Mouse (Mus musculus): ENCODE results near the gene Olfr68. TPM values are rescaled to one million over a fixed set of nuclear protein-coding genes. Genes with fewer than 3 reads are reported as not detected.
"Not testable (repeated sequence)": the region's sequence is repeated elsewhere in the genome, so short reads cannot be mapped to it uniquely, and the experiment has no call there.

Olfr68 gene
- polyA plus RNA-seq, 1 experiment from 2014 or later = not detected

GRCm38 (mm10) chr7:103810746-103811145 lies 31.2 kb upstream of the Olfr68 start:
- Histone ChIP-seq H3K4me1 (replicated peaks) (peaks cover 33% of the 10 kb centered on the region), H3K4me3 (replicated peaks) (peak overlapping the region; percentile 50), H3K36me3 (replicated peaks) (no peaks in the 10 kb centered on the region), H3K9me3 (replicated peaks) (no peaks in the 10 kb centered on the region), H3K27me3 (no peaks in the 10 kb centered on the region), H3K9ac (no peak overlapping the region), H3K4me2 (peak overlapping the region; percentile 64; the same call in 1 of the 2 replicates), H3K27ac (replicated peaks) (peak overlapping the region; percentile 98)
- 32% methylated on average over 3 of the region's 3 CpGs for WGBS (ENCODE audit: insufficient replicate concordance)
- ATAC-seq (ENCODE audit: insufficient read depth) = peak; percentile 23

GRCm38 (mm10) chr7:103810296-103810695 lies 30.8 kb upstream of the Olfr68 start:
- peak overlapping the region; percentile 64 for H3K4me2 ChIP-seq

GRCm38 (mm10) chr7:103809801-103810155 lies 30.3 kb upstream of the Olfr68 start:
- H3K4me3 ChIP-seq (replicated peaks) = peak overlapping the region; percentile 50
- H3K27me3 ChIP-seq = no peaks in the 10 kb centered on the region
- ATAC-seq (ENCODE audit: insufficient read depth) = no peak
- no peaks in the 10 kb centered on the region for H3K9me3 ChIP-seq (replicated peaks)
- H3K4me2 ChIP-seq = peak overlapping the region; percentile 64
- peak overlapping the region; percentile 98 for H3K27ac ChIP-seq (replicated peaks)
- WGBS (ENCODE audit: insufficient replicate concordance) = 27% methylated on average over 1 of the region's 1 CpGs
- peak overlapping the region; percentile 54 for H3K9ac ChIP-seq
- peaks cover 31% of the 10 kb centered on the region for H3K4me1 ChIP-seq (replicated peaks)
- H3K36me3 ChIP-seq (replicated peaks) = no peaks in the 10 kb centered on the region

More at GRCm38 (mm10) chr7:103810296-103810695, 30.8 kb upstream of the Olfr68 start:
- Histone ChIP-seq H3K9me3 (replicated peaks) (no peaks in the 10 kb centered on the region), H3K27me3 (no peaks in the 10 kb centered on the region), H3K4me3 (replicated peaks) (peak overlapping the region; percentile 50), H3K9ac (peak overlapping the region; percentile 54; the same call in 1 of the 2 replicates), H3K4me1 (replicated peaks) (peaks cover 31% of the 10 kb centered on the region), H3K36me3 (replicated peaks) (no peaks in the 10 kb centered on the region), H3K27ac (replicated peaks) (peak overlapping the region; percentile 98)
- 32% methylated on average over 1 of the region's 1 CpGs for WGBS (ENCODE audit: insufficient replicate concordance)
- ATAC-seq (ENCODE audit: insufficient read depth) = peak; percentile 7; the same call in 1 of the 2 replicates

- H3K9ac ChIP-seq = peak overlapping the region; percentile 54
Measured at GRCm38 (mm10) chr7:103808971-103809800, 29.7 kb upstream of the Olfr68 start.

GRCm38 (mm10) chr7:103808120-103808519 lies 28.6 kb upstream of the Olfr68 start:
- H3K9me3 ChIP-seq (replicated peaks); H3K36me3 ChIP-seq (replicated peaks); ATAC-seq (ENCODE audit: insufficient read depth); H3K27me3 ChIP-seq: not testable (repeated sequence)
- Histone ChIP-seq H3K4me3 (replicated peaks) (peak overlapping the region; percentile 5; the same call in 1 of the 2 replicates), H3K27ac (replicated peaks) (peak overlapping the region; percentile 93), H3K9ac (peak overlapping the region; percentile 47), H3K4me1 (replicated peaks) (peaks cover 31% of the 10 kb centered on the region), H3K4me2 (peak overlapping the region; percentile 43)
- 42% methylated on average over 2 of the region's 2 CpGs for WGBS (ENCODE audit: insufficient replicate concordance)

More at GRCm38 (mm10) chr7:103808971-103809800, 29.7 kb upstream of the Olfr68 start:
- Histone ChIP-seq H3K27me3 (no peaks in the 10 kb centered on the region), H3K36me3 (replicated peaks) (no peaks in the 10 kb centered on the region), H3K4me1 (replicated peaks) (peaks cover 31% of the 10 kb centered on the region), H3K27ac (replicated peaks) (peak overlapping the region; percentile 98), H3K4me2 (peak overlapping the region; percentile 64), H3K4me3 (replicated peaks) (peak overlapping the region; percentile 50), H3K9me3 (replicated peaks) (no peaks in the 10 kb centered on the region)
- ATAC-seq (ENCODE audit: insufficient read depth) = no peak
- 13% methylated on average over 5 of the region's 5 CpGs for WGBS (ENCODE audit: insufficient replicate concordance)

- Histone ChIP-seq H3K9ac (no peak overlapping the region), H3K36me3 (replicated peaks) (no peaks in the 10 kb centered on the region), H3K9me3 (replicated peaks) (no peaks in the 10 kb centered on the region), H3K4me2 (0 out of 2 replicates have a peak overlapping the region, but pooled peaks have one; percentile 6), H3K4me1 (replicated peaks) (peaks cover 31% of the 10 kb centered on the region), H3K4me3 (replicated peaks) (no peak overlapping the region), H3K27ac (replicated peaks) (peak overlapping the region; percentile 79), H3K27me3 (no peaks in the 10 kb centered on the region)
- no peak for ATAC-seq (ENCODE audit: insufficient read depth)
- 41% methylated on average over 1 of the region's 1 CpGs for WGBS (ENCODE audit: insufficient replicate concordance)
Measured at GRCm38 (mm10) chr7:103806856-103807255, 27.4 kb upstream of the Olfr68 start.

GRCm38 (mm10) chr7:103792669-103793388 lies 13.3 kb upstream of the Olfr68 start:
- peaks cover 6% of the 10 kb centered on the region for H3K4me1 ChIP-seq (replicated peaks)
- H3K9me3 ChIP-seq (replicated peaks) = no peaks in the 10 kb centered on the region
- peak; percentile 91 for ATAC-seq (ENCODE audit: insufficient read depth)
- H3K27me3 ChIP-seq = no peaks in the 10 kb centered on the region
- no peak overlapping the region for H3K9ac ChIP-seq
- H3K4me3 ChIP-seq (replicated peaks) = no peak overlapping the region
- no peaks in the 10 kb centered on the region for H3K36me3 ChIP-seq (replicated peaks)
- peak overlapping the region; percentile 45; the same call in 1 of the 2 replicates for H3K27ac ChIP-seq (replicated peaks)
- no peak overlapping the region for H3K4me2 ChIP-seq
- WGBS (ENCODE audit: insufficient replicate concordance) = 5% methylated on average over 4 of the region's 4 CpGs

- 0 out of 2 replicates have a peak, but pooled peaks cover 3% of the 10 kb centered on the region for H3K27me3 ChIP-seq
- peak within 1 kb of the TSS; percentile 45; the same call in 1 of the 2 replicates for H3K27ac ChIP-seq (replicated peaks)
- no peak within 1 kb of the TSS for H3K4me3 ChIP-seq (replicated peaks)
- no peaks in the 10 kb centered on the region for H3K36me3 ChIP-seq (replicated peaks)
- peaks cover 6% of the 10 kb centered on the region for H3K4me1 ChIP-seq (replicated peaks)
- H3K4me2 ChIP-seq = no peak within 1 kb of the TSS
- no peaks in the 10 kb centered on the region for H3K9me3 ChIP-seq (replicated peaks)
- WGBS (ENCODE audit: insufficient replicate concordance) = 62% methylated on average over 3 of the region's 3 CpGs
- no peak within 1 kb of the TSS for H3K9ac ChIP-seq
- ATAC-seq (ENCODE audit: insufficient read depth) = no peak
Measured at GRCm38 (mm10) chr7:103791721-103792120, 12.2 kb upstream of the Olfr68 start, which contains the start of gene Olfr67. TSS of gene Olfr67 (minus strand) at chr7:103791821.

GRCm38 (mm10) chr7:103777652-103778051 lies 1.8 kb downstream of the Olfr68 start:
- not testable (repeated sequence) for H3K27ac ChIP-seq (replicated peaks); H3K4me3 ChIP-seq (replicated peaks); H3K9me3 ChIP-seq (replicated peaks); H3K4me2 ChIP-seq; H3K4me1 ChIP-seq (replicated peaks); H3K36me3 ChIP-seq (replicated peaks); H3K27me3 ChIP-seq; H3K9ac ChIP-seq
- 37% methylated on average over 4 of the region's 4 CpGs for WGBS (ENCODE audit: insufficient replicate concordance)
- peak; percentile 89 for ATAC-seq (ENCODE audit: insufficient read depth)

- no peak within 1 kb of the TSS for H3K4me3 ChIP-seq (replicated peaks)
- H3K27me3 ChIP-seq = no peaks in the 10 kb centered on the region
- no peaks in the 10 kb centered on the region for H3K4me1 ChIP-seq (replicated peaks)
- no peaks in the 10 kb centered on the region for H3K36me3 ChIP-seq (replicated peaks)
- WGBS (ENCODE audit: insufficient replicate concordance) = 57% methylated on average over 2 of the region's 2 CpGs
- H3K9me3 ChIP-seq (replicated peaks) = no peaks in the 10 kb centered on the region
- no peak for ATAC-seq (ENCODE audit: insufficient read depth)
- H3K9ac ChIP-seq = no peak within 1 kb of the TSS
- no peak within 1 kb of the TSS for H3K4me2 ChIP-seq
- H3K27ac ChIP-seq (replicated peaks) = no peak within 1 kb of the TSS
Measured at GRCm38 (mm10) chr7:103771494-103771893, 8.0 kb downstream of the Olfr68 start, which contains the start of gene Olfr69. TSS of gene Olfr69 (minus strand) at chr7:103771594.

- H3K27me3 ChIP-seq; H3K4me3 ChIP-seq (replicated peaks); H3K27ac ChIP-seq (replicated peaks); H3K9me3 ChIP-seq (replicated peaks); H3K36me3 ChIP-seq (replicated peaks); H3K4me2 ChIP-seq; H3K9ac ChIP-seq; H3K4me1 ChIP-seq (replicated peaks): not testable (repeated sequence)
- WGBS (ENCODE audit: insufficient replicate concordance) = 38% methylated on average over 6 of the region's 6 CpGs
- ATAC-seq (ENCODE audit: insufficient read depth) = peak; percentile 68
Measured at GRCm38 (mm10) chr7:103767687-103768086, 11.8 kb downstream of the Olfr68 start.
